Mouse (Mus musculus) gastrocnemius, adult 8-10 months (tissue): ENCODE measurements at regions not wholly inside any gene's neighbourhood (a gene's known extent, or its start where the extent isn't known, plus 50 kb on each side); places are given as distances from the start of the nearest gene placed in this dataset.
"Not testable (repeated sequence)": the region's sequence is repeated elsewhere in the genome, so short reads cannot be mapped to it uniquely, and the experiment has no call there.

Experiments used
- DNase-seq, 2 experiments: peaks; one replicate each; pipeline ENCODE4 v3.0.0; 2022; ENCODE audit warnings: low spot score in 2 of 2

DNA sequence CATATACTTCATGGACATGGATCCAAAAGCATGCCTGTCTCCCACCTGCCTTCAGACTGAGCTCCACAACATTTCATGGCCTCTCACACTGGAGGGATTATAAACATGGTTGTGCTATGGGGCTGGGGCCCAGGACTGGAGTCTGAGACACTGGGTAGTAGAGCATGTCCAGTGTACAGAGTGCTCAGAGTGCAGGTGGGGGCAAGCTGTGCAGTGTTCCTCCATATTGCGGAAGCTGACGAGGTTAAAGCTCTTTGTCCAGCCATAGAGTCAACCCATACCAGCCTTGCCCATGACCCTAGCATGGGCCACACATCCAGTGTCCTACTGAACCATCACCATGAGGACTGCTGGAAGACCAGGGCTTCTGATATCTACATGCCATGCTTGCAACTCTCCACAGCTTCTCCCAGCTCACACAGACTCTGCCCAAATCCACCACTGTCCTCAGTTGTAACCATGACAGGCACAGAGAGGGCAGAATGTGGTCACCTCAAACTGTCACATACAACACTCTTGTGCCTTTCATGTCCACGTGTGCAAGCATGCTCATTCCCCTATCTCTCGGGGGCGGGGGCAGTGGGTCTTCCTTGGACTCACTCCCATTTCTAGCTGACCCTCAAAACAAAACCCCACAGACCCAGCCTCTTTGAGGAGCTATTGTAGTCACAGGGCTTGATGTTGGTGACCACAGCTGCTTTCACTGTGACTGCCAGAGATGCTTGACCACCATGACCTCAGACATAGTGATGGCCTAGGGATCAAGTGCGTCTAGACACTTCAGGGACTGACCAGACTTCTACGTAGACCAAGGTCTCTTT is 55.9 kb downstream of the Tmem121 start:
- no peak for DNase-seq

DNA sequence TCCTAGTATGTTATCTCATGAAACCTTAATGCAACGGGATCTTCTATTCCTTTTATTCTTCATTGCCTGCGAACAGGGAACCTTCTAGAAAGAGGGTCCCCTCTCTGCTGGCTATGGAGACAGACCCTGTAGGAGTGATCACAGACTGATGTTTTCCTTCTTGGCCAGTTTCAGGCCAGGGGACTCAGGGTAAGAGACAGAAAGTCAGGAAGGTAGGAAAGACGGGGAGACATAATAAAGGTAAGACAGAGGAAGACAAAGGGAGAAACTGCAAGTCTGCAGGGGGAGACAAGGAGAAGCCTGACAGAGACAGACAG is 56.4 kb downstream of the Tmem121 start:
- DNase-seq = no peak

DNA sequence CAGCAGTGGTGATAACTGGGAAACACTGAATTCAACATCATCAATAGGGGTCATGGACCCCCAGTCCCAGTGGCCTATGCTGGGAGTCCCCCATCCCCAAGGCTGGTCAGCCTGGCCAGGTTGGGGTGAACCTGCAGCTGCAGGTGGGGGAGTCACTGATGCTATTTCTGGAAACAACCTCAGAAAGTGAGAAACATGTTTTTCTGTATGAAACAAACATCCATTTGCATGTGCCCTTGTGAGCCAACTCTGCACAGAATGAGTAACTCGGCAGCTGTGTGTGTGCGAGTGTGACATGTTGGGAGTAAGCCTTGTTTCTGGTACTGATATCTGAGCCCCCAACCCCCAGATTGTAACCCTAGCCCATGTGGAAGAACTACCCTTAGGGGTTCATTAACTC is 59.0 kb downstream of the Tmem121 start:
- DNase-seq = no peak

DNA sequence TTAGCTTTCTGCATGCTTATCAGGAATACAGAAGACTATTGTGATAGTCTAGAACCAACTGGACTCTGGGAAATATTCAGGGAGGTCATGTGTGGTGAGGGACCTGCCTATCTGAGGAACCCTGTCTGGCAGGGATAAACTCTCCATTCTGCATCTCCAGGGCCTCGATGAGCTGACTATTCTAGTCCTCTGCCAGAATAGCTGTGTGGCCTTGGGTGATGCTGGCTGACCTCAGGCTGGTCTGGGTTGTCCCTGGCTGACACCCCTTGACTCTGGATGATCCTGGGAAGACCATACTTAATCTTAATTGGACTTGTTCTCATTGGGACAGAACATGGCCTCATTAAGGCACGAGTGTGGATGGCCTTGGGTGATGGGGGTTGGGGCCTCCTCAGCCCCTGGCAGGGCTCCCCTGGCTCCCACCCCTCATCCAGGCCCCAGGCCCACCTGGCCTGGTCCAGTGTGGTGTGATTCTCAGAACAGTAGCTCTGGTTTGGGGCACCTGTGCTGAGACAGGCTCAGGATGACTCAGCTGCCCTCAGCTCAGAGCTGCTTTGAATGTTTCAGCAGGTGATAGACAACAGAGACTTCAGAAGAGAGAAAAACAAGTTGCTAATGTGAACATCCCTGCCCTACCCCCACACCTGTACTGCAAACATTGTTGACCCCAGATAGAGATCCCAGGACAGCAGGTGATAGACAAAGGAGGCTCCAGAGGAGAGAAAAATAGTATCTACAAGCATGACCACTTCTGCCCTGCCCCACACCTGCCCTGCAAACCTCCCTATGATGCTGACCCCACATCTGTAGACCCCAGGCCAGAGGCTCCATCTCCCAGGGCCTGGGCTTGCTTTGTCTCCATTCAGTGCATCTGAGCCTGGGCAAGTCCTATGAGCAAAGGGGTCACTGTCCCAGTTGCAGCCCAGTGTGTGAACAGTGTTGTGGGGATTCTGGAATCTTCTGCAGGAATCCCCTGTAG is 68.0 kb downstream of the Tmem121 start:
- not testable (repeated sequence) for DNase-seq

DNA sequence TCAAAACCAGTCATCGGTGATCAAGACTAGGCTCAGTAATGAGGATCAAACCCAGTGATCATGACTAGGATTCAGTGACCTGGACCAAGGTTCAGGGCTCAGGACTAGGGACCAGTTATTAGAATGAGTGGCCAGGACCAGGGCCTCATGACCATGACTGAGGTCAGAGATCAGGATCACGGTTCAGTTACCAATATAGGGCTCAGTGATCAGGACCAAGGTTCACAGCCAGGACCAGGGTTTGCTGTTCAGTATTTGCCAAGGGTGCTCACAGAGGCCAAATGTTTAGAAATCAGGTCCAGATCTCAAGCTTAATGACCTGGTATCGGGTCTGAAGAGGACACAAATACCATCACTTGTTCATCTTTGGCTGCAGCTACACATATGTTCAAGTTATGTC is 69.6 kb downstream of the Tmem121 start:
- DNase-seq = no peak

DNA sequence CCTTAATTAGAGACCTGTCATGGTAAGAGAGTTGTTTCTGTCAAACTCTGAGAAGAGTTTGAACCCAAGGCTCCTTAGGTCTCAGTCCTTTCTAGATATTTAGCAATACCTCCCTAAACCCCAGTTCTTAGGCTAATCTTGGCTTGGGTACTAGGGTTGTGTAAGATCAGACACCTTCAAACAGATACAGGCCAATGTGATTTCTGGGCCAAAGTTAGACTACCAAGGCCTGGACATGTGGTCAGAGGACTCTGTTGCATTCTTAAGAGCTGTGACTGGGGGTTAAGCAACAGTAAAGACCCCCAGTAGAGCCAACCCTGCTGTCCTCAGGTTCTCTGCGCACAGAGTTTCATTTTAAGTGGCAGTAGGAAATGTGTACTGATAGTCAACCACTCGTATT is 70.9 kb downstream of the Tmem121 start:
- DNase-seq = no peak

DNA sequence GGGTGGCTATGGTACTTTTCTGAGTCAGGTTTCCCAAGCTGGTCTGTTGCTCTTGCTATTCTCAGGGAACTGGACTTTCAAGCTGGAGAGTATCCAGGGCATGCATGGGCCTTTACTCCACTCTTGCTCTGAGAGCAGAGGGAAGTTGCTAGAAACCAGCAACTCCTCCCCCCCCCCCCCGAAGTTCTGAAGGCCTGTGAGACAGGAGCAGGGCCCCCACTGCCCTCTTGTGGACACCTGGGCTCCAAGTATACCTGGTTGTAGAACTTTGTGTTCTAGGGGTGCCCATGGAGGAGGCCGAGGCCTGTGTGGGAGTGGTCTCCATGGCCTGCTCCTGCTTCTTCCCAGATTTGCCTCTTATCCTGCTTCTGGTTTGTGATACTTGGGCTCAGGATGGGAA is 71.5 kb downstream of the Tmem121 start:
- no peak for DNase-seq

DNA sequence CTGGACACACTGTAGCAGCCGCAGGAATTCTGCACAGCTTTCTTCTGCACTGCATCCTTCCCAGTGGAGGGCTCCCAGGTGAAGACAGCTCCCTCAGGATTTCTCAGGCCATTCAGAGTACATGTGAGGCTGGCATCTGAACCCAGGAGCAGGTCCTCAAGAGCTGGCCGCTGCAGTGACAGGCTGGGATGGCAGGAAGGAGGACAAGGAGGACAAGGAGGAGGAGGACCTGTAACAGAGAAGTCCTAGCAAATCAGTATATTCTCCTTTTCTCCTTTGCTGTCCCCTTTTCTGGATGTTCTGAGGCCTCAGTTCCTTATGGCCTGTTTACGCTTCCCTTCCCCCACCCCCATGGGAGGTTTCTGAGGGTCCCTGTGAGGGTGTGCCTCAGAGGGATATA is 73.7 kb downstream of the Tmem121 start:
- no peak for DNase-seq

DNA sequence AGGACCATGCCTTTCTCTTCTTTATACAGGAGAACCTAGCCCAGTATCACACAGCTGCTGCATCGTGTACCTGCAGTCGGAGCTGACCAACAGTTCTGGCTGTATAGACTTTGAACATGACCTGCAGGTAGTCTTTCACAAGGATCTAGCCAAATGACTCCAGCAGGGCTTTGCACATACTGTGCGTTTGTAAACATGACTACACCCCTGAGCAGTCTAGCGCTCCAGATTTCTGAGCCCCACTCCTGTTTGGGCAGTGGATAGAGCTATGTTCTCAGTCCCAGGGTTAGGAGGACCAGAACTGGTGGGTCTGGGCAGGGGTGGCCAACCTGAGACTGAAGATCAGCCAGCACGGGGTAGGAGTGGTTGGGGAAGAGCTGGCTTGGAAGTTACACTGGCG is 74.6 kb downstream of the Tmem121 start:
- DNase-seq = no peak

DNA sequence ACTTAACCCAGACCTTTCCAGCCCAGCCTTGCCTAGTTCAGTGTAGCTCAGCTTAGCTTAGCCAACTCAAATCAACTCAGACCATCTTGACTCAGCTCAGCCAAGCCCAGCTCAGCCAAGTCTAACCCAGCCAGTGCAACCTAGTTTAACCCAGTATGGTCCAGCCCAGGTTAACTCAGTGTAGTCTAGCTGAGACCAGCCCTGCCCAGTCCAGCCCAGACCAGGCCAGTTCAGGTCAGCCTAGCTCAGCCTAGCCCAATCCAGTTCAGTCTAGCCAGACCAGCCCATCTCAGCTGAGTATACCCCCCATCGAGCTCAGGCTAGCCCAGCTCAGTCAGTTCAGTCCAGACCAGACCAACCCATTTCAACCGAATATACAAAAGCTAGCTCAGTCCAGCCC is 90.2 kb downstream of the Tmem121 start:
- no peak for DNase-seq

DNA sequence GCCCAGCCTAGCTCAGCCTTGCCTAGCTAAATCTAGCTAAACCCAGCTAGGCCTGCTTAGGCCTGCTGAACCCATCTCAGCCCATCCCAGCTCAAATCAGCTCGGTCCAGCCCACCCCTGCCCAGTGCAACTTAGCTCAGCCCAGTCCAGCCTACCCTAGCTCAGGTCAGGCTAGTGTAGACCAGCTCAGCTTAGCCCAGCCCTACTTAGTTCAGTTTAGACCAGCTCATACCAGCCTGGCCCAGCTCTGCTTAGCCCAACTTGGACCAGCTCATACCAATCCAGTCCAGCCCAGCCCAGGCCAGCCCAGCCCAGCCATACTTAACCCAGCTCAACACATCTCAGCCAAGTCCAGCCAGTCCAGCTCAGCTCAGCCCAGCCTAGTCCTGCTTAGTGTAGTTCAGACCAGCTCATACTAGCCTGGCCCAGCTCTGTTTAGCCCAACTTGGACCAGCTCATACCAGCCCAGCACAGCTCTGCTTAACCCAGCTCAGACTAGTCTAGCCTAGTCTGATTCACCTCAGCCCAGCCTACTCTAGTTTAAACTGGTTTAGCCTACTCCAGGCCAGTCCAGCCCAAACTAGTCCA is 90.7 kb downstream of the Tmem121 start:
- no peak for DNase-seq

DNA sequence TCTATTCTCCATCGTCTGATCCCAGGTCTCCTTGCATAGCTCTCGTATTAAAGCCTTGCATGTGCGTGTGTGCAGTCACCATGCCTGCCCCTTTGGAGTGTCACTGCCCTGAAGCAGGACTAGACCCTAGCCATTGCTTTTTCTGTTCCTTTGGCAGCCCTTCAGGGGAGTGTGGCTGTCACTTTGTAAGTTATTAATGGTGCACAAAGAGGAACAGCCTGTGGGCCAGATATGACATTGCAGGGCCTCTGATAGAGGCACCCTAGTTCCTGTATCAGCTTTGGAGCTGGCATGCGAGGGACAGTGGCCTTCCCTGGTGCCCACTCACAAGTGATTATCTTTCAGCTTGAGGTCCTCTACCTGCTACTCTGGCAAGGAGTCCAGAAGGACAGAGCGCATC is 92.0 kb downstream of the Tmem121 start:
- no peak for DNase-seq

DNA sequence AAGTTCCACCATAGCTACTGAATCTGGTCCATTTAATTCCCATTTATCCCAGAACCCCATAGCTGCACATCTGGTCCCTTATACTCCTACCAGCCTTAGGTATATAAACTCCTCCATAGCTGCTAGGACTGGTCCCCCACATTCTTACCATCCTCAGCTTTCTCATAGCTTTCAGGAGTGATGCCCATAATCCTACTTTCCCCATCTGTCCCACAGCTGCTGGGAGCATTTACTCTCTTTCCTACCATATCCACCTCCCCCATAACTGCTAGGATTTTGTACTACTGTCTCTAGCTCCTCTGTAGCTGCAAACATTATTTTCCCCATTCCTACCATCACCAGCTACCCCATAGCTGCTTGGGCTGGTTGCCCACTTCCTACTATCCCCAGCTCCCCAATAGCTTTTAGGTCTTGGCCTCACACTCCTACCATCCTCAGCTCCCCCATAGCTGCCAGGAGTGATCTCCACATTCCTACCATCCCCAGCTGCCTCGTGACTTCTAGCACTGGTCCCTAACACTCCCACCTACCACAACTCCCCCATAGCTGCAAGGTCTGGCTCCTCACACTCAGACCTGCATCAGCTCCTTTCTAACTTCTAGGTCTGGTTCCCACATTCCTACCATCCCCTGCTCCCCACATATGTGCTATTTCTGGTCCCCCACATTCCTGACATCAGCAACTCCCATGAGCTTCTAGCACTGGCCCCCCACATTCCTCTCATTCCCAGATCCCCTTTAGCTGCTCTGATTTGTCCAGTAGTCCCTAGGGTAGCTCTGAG is 106.5 kb downstream of the Tmem121 start:
- DNase-seq = no peak

DNA sequence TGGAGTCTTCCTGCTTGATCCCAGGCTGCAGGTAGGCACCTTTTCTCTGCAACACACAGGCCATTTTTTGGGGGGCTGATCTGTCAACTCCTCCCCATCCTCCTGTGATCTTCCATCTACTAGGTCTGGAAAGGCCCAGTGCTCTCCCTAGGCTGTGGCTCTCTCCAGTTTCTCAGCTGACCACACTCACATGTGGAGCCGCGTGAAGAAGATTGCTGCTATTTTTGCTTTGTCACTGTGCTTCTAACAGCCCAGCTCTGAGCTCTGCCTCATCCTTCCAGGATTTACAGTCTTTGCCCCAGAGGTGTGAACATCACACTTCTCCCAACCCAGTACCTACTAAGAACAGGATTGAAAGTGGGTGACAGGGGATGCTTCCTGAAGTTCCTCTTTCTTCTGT is 110.2 kb downstream of the Tmem121 start:
- no peak for DNase-seq

DNA sequence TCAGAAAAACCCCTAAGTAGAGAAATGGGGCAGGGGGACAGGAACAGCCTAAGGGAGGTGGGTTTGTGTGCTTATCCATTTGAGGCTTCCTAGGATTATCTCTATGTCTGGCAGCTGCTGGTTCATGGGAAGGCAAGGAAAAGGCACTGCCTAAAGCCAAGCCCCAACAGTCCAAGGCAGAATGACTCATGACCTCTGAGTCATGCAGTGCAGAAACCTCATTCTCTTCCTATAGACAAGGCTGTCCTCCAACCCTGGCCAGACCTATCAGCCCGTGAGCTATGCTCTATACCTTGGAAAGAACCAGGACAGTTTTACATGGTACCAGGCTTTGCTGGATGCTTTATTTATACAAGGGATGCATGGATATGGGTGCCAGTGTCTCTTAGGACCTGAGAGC is 120.2 kb downstream of the Tmem121 start:
- DNase-seq = no peak

DNA sequence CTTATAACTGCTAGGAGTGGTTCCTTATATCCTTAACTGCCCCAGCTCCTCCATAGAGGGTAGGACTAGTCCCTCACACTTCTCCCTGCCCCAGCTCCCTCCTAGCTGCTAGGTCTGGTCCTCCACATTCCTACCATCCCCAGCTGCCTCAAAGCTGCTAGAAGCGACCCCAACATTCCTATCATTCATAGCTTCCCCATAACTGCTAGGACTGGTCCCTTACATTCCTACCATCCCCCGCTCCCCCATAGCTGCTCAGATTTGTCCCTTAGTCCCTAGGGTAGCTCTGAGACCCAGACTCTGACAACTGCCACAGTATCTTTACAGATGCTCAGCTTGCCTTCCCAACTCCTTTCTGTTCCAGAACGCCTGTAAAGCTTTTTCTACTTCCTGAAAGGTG is 127.6 kb downstream of the Tmem121 start:
- no peak for DNase-seq

DNA sequence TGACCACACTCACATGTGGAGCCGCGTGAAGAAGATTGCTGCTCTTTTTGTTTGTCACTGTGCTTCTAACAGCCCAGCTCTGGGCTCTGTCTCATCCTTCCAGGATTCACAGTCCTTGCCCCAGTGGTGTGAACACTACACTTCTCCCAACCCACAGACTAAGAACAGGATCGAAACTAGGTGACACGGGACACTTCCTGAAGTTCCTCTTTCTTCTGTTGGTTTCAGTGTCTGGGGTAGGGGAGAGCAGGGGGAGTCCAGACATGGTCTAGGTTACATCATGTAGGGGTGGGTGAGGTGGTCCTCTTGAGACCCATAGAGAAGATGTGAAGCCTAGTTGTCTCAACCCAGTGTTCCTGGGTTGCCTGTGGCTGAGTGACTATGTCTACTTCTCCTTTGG is 128.9 kb downstream of the Tmem121 start:
- no peak for DNase-seq

DNA sequence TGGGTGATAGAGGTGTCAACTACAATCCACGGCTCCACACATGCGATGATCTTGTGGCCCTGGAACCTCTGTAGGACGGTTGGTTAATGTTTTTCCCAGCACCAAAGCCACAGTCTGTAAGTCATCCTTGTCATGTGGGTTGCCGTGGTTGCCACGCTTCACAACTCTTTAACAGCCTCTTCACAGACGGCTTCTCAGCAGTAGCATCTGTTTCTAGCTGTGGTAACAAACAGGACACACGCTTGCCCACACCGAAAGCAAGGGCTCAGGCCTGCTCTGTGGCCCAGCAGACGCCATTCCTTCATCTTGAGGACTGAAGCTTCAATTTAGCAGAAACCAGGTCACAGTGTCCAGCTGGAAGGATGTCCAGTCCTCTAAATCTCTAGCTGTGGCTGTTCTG is 135.4 kb downstream of the Tmem121 start:
- DNase-seq = no peak

DNA sequence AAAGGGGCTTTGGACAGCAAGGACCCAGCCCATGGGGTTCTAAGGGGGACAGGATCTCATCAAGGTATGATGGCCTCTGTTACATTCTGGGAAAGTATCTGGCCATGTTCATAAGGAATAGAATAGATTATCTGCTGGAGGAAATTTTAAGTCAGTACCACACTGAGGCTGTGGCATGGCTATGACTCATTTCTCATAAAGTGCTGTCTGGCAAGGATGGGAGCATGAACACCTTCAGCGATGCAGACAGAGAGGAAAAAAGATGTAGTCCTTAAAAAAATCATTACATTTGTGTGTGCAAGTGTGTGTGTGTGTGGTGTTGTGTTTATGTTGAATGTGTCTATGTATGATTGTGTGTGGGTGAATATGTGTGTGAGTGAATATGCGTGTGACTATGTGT is 136.4 kb downstream of the Tmem121 start:
- no peak for DNase-seq

DNA sequence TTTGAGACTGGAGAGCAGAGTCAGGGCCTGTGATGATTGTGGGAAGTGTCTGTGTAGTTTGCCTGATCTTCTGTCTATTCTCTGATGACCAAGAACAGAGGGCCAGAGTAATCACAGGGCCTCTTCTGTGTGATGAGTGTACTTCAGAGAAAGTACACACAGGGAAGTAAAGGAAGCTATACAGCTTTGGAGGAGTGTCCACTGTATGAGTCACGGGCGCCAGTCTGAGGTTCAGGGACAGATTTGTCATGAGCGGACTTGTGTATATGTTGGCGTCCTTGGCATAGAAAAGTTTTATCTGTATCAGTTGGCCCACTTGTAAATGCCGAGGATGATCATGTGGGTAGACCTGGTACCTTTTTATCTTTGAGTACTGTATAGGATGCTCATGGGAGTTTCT is 142.1 kb downstream of the Tmem121 start:
- no peak for DNase-seq

DNA sequence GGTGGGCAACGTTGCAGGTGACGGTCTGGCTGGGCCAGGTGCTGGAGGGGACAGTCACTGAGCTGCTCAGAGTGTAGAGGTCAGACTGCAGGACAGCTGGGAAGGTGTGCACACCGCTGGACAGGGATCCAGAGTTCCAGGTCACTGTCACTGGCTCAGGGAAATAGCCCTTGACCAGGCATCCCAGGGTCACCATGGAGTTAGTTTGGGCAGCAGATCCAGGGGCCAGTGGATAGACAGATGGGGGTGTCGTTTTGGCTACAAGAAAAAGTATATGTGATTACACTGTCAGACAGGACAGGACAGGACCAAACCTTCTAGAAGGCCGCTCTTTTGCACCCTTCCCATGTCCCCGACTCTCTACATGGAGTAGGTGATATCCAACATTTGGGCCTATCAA is 144.5 kb downstream of the Tmem121 start:
- no peak for DNase-seq

DNA sequence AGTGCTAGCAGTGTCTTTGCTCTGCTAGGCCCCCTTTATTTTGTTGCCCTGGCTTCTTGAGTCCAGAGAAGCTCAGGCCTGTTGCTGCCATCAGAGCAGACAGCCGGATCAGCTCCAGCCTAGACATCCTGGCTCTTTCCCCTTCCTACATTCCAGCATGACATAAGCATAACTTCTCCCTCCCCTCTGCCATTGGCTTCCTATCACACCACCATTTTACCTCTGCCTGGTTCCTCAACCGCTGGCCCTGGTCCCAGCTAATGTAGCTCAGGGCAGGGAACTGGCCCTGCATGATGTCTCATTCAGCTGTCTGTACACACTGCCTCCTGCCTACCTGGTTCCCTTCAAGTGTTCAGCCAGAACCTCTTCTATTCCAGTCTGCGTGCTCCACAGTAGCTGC is 146.5 kb downstream of the Tmem121 start:
- DNase-seq = no peak
